Mouse (Mus musculus): ENCODE measurements around the gene Mrpl52.

DNA sequence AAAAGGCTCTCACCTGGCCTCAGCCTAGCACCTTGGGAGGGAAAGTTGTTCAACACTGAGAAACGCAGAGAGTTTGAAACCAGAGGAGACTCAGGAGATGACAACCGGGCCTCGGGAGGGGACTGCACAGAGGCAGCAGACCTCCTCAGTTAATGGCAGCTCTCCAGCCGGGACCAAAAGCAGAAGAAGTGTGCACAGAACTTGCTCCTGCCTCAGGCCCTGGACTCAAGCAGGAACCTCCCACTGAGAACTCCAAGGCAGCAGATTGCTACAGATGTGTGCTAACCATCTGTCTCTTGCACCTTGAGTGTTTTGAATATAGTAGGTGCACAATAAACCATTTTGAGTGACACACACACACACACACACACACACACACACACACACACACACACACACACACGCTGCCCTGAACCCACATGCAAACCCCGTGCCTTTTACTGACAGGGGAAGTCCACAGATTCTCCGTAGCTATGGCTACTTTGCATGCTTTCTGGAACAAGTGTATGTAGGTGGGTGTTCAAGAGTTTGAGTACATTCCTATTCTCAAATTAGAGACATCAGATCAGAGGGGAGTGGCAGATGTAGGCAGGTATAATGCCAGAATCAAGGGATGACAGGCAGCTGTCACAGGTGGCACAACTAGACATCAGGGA, 28.7 kb upstream of the Mrpl52 start:
- TF ChIP-seq CTCF (IDR thresholded peaks at IDR 0.05; ENCODE audit: extremely low read depth, insufficient read depth, low read length) (no peak), POLR2A (IDR thresholded peaks at IDR 0.05; ENCODE audit: extremely low read depth, insufficient read depth, low read length) (no peak)

All from cortical plate, adult 2 months (tissue).